Mouse (Mus musculus): ENCODE data around the gene Eif5b. TPM values are rescaled to one million over a fixed set of nuclear protein-coding genes. Genes with fewer than 3 reads are reported as not detected.

Eif5b gene
- polyA plus RNA-seq, 1 experiment from 2014 or later: 16.5 TPM

DNA sequence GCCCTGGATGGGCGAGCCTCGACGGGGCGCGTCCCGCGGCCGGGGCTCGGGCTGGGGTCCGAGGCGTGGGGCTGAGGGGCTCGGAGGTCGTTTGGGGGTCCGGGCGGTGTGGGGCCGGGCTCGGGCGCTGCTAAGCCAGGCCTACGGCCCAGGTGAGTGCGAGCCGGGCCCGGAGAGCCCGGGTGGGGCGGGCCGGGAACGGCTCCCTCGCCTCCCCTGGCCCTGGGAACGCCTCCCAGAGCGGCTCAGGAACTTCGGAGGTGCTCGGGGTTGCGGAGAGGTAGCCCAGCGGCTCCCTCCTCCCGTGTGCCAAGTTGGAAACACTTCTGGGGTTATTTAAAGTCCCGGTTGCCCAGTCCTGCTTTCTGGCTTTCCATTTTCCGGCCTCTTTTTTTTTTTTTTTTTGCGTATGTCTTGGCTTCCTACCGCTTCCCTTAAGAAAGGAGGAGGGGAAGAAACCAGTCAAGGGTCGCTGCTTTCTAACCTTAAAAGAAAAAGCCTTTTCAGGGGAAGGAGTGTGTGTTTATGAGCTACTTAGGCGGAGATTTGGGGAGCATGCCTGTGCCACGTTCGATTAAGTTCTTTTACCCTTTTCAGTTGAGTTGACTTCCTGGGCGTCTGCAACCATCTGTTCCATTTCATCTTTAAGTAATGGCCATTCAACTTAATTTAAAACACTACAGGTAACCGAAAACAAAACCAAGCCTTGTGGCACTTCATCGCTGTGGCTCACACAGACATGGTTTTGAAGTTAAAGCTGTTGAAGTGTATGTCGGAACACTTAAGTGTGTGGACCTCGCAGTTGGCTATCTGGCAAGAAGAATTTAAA lies 775 bp downstream of the Eif5b start:
- peak overlapping the region; percentile 86 for H3K4me3 ChIP-seq (ENCODE audit: low read length)
- H3K9ac ChIP-seq (ENCODE audit: low read length): peak overlapping the region; percentile 94
- 2% methylated on average over 35 of the region's 47 CpGs for WGBS
- H3K4me1 ChIP-seq (ENCODE audit: control insufficient read depth, insufficient read depth, low read length): peaks cover 15% of the 10 kb centered on the region
- H3K4me2 ChIP-seq (ENCODE audit: low read depth, low read length): peak overlapping the region; percentile 85
- no peaks in the 10 kb centered on the region for H3K27me3 ChIP-seq (ENCODE audit: control insufficient read depth, insufficient read depth, low read length)
- ATAC-seq (replicated peaks; ENCODE audit: extremely low read depth, insufficient read depth, low FRiP score): peak; percentile 10; the same call in 1 of the 2 replicates
- H3K27ac ChIP-seq (ENCODE audit: low read length): peak overlapping the region; percentile 91
- H3K36me3 ChIP-seq (ENCODE audit: control insufficient read depth, insufficient read depth): peaks cover 12% of the 10 kb centered on the region
- H3K9me3 ChIP-seq (replicated peaks; ENCODE audit: control insufficient read depth, low read length): no peaks in the 10 kb centered on the region

DNA sequence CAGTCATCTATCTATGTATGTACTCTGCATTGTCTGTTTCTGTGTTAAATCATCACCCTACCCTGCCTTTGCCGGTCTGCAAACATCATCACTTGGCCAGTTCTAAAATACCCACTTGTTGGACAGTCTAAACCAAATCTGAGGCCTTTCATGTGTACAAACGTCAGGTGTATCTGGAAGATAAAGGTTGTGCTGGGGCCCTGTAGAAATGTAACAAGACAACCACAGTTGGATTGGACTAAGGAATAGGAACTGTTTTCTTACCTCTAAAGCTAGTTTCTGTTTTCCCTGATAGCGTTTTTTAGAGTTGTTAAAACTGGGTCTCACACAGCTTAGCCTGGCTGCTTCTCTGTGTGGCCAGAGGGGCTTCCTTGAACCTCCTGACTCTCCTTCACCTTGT lies 1.7 kb downstream of the Eif5b start:
- no peaks in the 10 kb centered on the region for H3K9me3 ChIP-seq (replicated peaks; ENCODE audit: control insufficient read depth, low read length)
- peaks cover 9% of the 10 kb centered on the region for H3K36me3 ChIP-seq (ENCODE audit: control insufficient read depth, insufficient read depth)
- ATAC-seq (replicated peaks; ENCODE audit: extremely low read depth, insufficient read depth, low FRiP score): no peak
- H3K27ac ChIP-seq (ENCODE audit: low read length): no peak overlapping the region
- peaks cover 15% of the 10 kb centered on the region for H3K4me1 ChIP-seq (ENCODE audit: control insufficient read depth, insufficient read depth, low read length)
- WGBS: 58% methylated on average over 3 of the region's 3 CpGs
- H3K27me3 ChIP-seq (ENCODE audit: control insufficient read depth, insufficient read depth, low read length): no peaks in the 10 kb centered on the region
- peak overlapping the region; percentile 85; the same call in 1 of the 2 replicates for H3K4me2 ChIP-seq (ENCODE audit: low read depth, low read length)
- no peak overlapping the region for H3K9ac ChIP-seq (ENCODE audit: low read length)
- H3K4me3 ChIP-seq (ENCODE audit: low read length): no peak overlapping the region

DNA sequence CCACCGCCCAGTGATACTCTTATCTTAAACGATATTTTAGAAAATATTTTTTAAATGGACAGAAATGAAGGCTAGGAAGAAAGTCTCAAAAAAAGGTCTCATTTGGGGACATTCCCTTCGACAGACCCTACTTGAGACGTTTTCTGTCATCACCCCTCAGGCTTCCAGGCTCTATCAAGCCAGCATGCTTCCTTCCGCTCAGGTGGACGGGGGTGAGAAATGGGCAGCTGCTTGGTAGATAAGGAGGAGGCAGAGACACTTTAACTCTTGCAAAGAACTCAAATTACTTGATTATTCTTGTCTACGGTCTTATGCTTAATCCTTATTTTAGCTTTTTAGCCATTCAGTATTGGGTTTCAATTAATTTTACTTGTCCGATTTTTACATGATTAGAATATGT lies 3.0 kb downstream of the Eif5b start:
- Histone ChIP-seq H3K27ac (ENCODE audit: low read length) (no peak overlapping the region), H3K9me3 (replicated peaks; ENCODE audit: control insufficient read depth, low read length) (no peaks in the 10 kb centered on the region), H3K4me1 (ENCODE audit: control insufficient read depth, insufficient read depth, low read length) (peaks cover 15% of the 10 kb centered on the region), H3K9ac (ENCODE audit: low read length) (no peak overlapping the region), H3K27me3 (ENCODE audit: control insufficient read depth, insufficient read depth, low read length) (no peaks in the 10 kb centered on the region), H3K36me3 (ENCODE audit: control insufficient read depth, insufficient read depth) (no peaks in the 10 kb centered on the region), H3K4me2 (ENCODE audit: low read depth, low read length) (no peak overlapping the region), H3K4me3 (ENCODE audit: low read length) (no peak overlapping the region)
- ATAC-seq (replicated peaks; ENCODE audit: extremely low read depth, insufficient read depth, low FRiP score): no peak
- WGBS: 77% methylated on average over 8 of the region's 8 CpGs

DNA sequence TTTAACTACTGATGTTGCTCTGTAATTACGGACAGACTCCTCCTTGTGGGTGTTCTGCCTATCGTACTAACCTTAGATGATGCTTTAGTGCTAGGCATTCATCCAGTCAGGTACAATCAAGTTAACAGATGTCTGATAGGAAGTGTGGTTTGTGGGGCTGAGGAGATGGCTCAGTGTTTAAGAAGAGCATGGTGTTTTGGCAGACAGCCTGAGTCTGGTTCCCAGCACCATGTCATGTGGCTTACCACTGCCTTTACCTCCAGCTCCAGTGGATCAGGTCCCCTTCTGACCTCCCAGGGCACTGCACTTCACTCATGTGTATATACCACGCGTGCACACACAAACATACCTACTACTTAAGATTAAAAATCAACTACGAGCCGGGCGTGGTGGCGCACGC lies 4.1 kb downstream of the Eif5b start:
- no peak overlapping the region for H3K9ac ChIP-seq (ENCODE audit: low read length)
- H3K4me3 ChIP-seq (ENCODE audit: low read length): no peak overlapping the region
- H3K27ac ChIP-seq (ENCODE audit: low read length): no peak overlapping the region
- H3K4me2 ChIP-seq (ENCODE audit: low read depth, low read length): no peak overlapping the region
- no peaks in the 10 kb centered on the region for H3K27me3 ChIP-seq (ENCODE audit: control insufficient read depth, insufficient read depth, low read length)
- no peak for ATAC-seq (replicated peaks; ENCODE audit: extremely low read depth, insufficient read depth, low FRiP score)
- peaks cover 9% of the 10 kb centered on the region for H3K4me1 ChIP-seq (ENCODE audit: control insufficient read depth, insufficient read depth, low read length)
- WGBS: 93% methylated on average over 9 of the region's 9 CpGs
- H3K9me3 ChIP-seq (replicated peaks; ENCODE audit: control insufficient read depth, low read length): no peaks in the 10 kb centered on the region
- H3K36me3 ChIP-seq (ENCODE audit: control insufficient read depth, insufficient read depth): no peaks in the 10 kb centered on the region

DNA sequence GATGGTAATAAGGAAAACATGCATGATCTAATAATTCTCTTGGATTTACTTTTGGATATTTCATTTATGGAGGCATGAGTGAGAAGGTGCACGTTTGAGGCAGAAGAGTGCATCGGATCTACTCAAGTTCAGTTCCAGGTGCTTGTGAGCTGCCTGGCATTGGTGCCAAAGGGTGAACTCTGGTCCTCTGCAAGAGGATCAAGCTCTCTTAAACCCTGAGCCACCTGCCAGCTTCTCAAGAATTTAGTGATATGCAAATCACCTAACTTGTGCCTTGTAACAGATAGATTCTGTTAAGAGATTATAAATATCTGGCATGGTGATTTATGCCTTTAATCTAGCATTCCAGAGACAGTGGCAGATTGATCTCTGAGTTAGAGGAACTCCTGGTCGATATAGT lies 5.2 kb downstream of the Eif5b start:
- H3K9me3 ChIP-seq (replicated peaks; ENCODE audit: control insufficient read depth, low read length): no peaks in the 10 kb centered on the region
- H3K27me3 ChIP-seq (ENCODE audit: control insufficient read depth, insufficient read depth, low read length): no peaks in the 10 kb centered on the region
- no peak overlapping the region for H3K9ac ChIP-seq (ENCODE audit: low read length)
- peaks cover 9% of the 10 kb centered on the region for H3K4me1 ChIP-seq (ENCODE audit: control insufficient read depth, insufficient read depth, low read length)
- H3K4me2 ChIP-seq (ENCODE audit: low read depth, low read length): no peak overlapping the region
- 79% methylated on average over 3 of the region's 3 CpGs for WGBS
- ATAC-seq (replicated peaks; ENCODE audit: extremely low read depth, insufficient read depth, low FRiP score): no peak
- no peaks in the 10 kb centered on the region for H3K36me3 ChIP-seq (ENCODE audit: control insufficient read depth, insufficient read depth)
- no peak overlapping the region for H3K4me3 ChIP-seq (ENCODE audit: low read length)
- H3K27ac ChIP-seq (ENCODE audit: low read length): no peak overlapping the region

DNA sequence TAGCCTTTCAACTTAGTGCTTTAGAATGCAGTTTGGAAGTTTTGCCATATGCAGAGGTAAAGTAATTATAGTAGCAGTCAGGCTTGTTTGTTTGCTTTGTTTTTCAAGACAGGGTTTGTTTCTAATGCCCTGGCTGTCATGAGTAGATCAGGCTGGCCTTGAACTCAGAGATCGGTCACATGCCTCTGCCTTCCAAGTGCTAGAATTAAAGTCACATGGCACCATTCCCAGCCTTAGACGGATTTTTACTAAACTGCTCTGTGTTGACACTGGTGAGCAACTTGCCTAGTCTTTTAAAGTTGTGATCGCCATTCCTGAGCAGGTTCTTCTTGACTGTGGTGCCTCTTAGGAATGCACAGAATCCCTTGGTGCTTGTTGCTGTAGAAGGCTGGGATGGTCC lies 8.9 kb downstream of the Eif5b start:
- Histone ChIP-seq H3K36me3 (ENCODE audit: control insufficient read depth, insufficient read depth) (no peaks in the 10 kb centered on the region), H3K4me3 (ENCODE audit: low read length) (no peak overlapping the region), H3K27me3 (ENCODE audit: control insufficient read depth, insufficient read depth, low read length) (no peaks in the 10 kb centered on the region), H3K4me1 (ENCODE audit: control insufficient read depth, insufficient read depth, low read length) (no peaks in the 10 kb centered on the region), H3K27ac (ENCODE audit: low read length) (no peak overlapping the region), H3K9me3 (replicated peaks; ENCODE audit: control insufficient read depth, low read length) (no peaks in the 10 kb centered on the region), H3K9ac (ENCODE audit: low read length) (no peak overlapping the region), H3K4me2 (ENCODE audit: low read depth, low read length) (no peak overlapping the region)
- no peak for ATAC-seq (replicated peaks; ENCODE audit: extremely low read depth, insufficient read depth, low FRiP score)
- 64% methylated on average over 3 of the region's 3 CpGs for WGBS

DNA sequence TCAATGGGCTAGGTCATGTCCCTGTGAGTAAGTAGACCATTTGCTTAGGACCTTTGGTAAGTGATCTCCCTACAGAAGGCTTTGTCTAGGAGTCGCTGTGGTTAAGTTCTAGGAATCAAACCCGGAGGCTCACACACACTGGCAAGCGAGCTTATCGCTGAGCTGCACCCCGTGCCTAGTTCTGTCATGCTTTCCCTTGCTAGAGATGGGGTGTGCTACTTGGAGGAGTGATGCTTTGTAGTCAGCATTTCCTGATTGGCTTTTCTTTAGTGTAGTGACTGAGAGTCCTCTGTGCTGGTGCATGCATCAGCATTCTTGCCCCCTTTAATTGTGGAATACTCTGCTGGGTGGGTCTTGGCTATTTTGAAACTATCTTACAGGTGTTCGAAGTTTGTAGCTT lies 13.8 kb downstream of the Eif5b start:
- ATAC-seq (replicated peaks; ENCODE audit: extremely low read depth, insufficient read depth, low FRiP score): no peak
- no peak overlapping the region for H3K4me2 ChIP-seq (ENCODE audit: low read depth, low read length)
- H3K27ac ChIP-seq (ENCODE audit: low read length): no peak overlapping the region
- H3K9me3 ChIP-seq (replicated peaks; ENCODE audit: control insufficient read depth, low read length): no peaks in the 10 kb centered on the region
- no peak overlapping the region for H3K4me3 ChIP-seq (ENCODE audit: low read length)
- no peaks in the 10 kb centered on the region for H3K4me1 ChIP-seq (ENCODE audit: control insufficient read depth, insufficient read depth, low read length)
- H3K36me3 ChIP-seq (ENCODE audit: control insufficient read depth, insufficient read depth): no peaks in the 10 kb centered on the region
- 61% methylated on average over 6 of the region's 6 CpGs for WGBS
- no peaks in the 10 kb centered on the region for H3K27me3 ChIP-seq (ENCODE audit: control insufficient read depth, insufficient read depth, low read length)
- no peak overlapping the region for H3K9ac ChIP-seq (ENCODE audit: low read length)

DNA sequence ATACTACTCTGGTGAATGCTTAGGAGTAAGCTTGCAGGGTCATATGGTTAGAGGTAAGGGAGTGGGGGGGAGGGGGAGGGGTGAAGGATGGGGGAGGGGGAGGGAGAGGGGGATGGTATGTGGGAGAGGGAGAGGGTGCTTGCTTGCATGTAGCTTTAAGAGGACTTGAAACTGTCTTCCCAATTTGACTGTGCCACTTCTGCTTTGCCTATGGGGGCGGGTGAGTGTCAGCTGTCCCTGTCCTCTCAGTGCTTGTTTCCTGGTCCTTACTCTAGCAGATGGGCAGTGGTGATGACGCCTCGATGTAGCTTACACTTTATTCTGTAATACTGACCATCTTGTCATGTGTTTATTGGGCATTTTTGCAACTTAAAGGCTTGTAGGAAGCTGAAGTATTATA lies 14.3 kb downstream of the Eif5b start:
- Histone ChIP-seq H3K4me2 (ENCODE audit: low read depth, low read length) (no peak overlapping the region), H3K27ac (ENCODE audit: low read length) (no peak overlapping the region)

DNA sequence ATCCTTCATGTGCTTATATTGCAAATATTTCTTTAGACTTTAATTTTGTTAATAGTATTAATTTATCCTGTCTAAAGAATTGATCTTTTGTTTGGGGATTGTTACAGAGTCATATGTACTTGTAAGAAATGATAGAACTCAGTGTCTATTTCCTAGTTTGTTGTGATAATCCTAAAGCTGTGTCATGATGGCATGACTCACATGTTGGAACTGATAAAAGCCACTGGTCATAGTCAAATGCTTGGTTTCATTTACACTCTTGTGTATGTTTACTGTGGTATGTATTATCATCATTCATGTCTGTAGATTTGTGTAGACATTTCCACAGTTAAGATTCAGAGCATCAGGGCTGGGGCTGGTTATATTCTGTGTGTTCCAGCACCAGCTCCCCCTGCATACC lies 14.7 kb downstream of the Eif5b start:
- no peak for ATAC-seq (replicated peaks; ENCODE audit: extremely low read depth, insufficient read depth, low FRiP score)
- H3K4me2 ChIP-seq (ENCODE audit: low read depth, low read length): no peak overlapping the region

More for the DNA sequence above, 14.3 kb downstream of the Eif5b start:
- H3K4me1 ChIP-seq (ENCODE audit: control insufficient read depth, insufficient read depth, low read length): no peaks in the 10 kb centered on the region
- no peaks in the 10 kb centered on the region for H3K36me3 ChIP-seq (ENCODE audit: control insufficient read depth, insufficient read depth)
- no peak overlapping the region for H3K4me3 ChIP-seq (ENCODE audit: low read length)
- no peaks in the 10 kb centered on the region for H3K27me3 ChIP-seq (ENCODE audit: control insufficient read depth, insufficient read depth, low read length)
- 81% methylated on average over 3 of the region's 3 CpGs for WGBS
- H3K9me3 ChIP-seq (replicated peaks; ENCODE audit: control insufficient read depth, low read length): no peaks in the 10 kb centered on the region
- ATAC-seq (replicated peaks; ENCODE audit: extremely low read depth, insufficient read depth, low FRiP score): no peak
- no peak overlapping the region for H3K9ac ChIP-seq (ENCODE audit: low read length)

More for the DNA sequence above, 14.7 kb downstream of the Eif5b start:
- H3K9ac ChIP-seq (ENCODE audit: low read length): no peak overlapping the region
- H3K9me3 ChIP-seq (replicated peaks; ENCODE audit: control insufficient read depth, low read length): no peaks in the 10 kb centered on the region
- no peaks in the 10 kb centered on the region for H3K4me1 ChIP-seq (ENCODE audit: control insufficient read depth, insufficient read depth, low read length)
- no peaks in the 10 kb centered on the region for H3K27me3 ChIP-seq (ENCODE audit: control insufficient read depth, insufficient read depth, low read length)
- no peak overlapping the region for H3K27ac ChIP-seq (ENCODE audit: low read length)
- no peaks in the 10 kb centered on the region for H3K36me3 ChIP-seq (ENCODE audit: control insufficient read depth, insufficient read depth)
- H3K4me3 ChIP-seq (ENCODE audit: low read length): no peak overlapping the region

Measured in heart, embryonic 16.5 days (tissue).